Mouse (Mus musculus) stomach, embryonic 16.5 days (tissue): ENCODE data around the gene Mrm2. TPM values are rescaled to one million over a fixed set of nuclear protein-coding genes. Genes with fewer than 3 reads are reported as not detected.
A peak's percentile ranks its signal among the peaks of the same experiment; 100 is the strongest.

Experiments used
- ATAC-seq: fragments of 200-750 bp; cut with Nextera tagmentation; 2 replicates; pipeline ENCODE4 v1.8.0; 2017; ENCODE audit warnings: moderate number of reproducible peaks, moderate TSS enrichment; ENCODE audit not compliant: insufficient read depth, low FRiP score
- H3K27ac ChIP-seq: fragments of 300-500 bp; sonication (generic); 2 replicates; pipeline ENCODE4 v1.5.1; 2014; ENCODE audit warnings: low read length
- H3K27me3 ChIP-seq: fragments of 300-500 bp; sonication (generic); 2 replicates; pipeline ENCODE4 v1.6.1; 2014; ENCODE audit warnings: low read length, control low read depth, mixed read lengths; ENCODE audit not compliant: control insufficient read depth, insufficient read depth
- H3K36me3 ChIP-seq: fragments of 300-500 bp; sonication (generic); 2 replicates; pipeline ENCODE4 v1.6.1; 2014; ENCODE audit warnings: low read length; ENCODE audit not compliant: control insufficient read depth, insufficient read depth
- H3K4me1 ChIP-seq: fragments of 300-500 bp; sonication (generic); 2 replicates; pipeline ENCODE4 v1.6.1; 2014; ENCODE audit warnings: low read length, control low read depth, mixed read lengths; ENCODE audit not compliant: control insufficient read depth, insufficient read depth
- H3K4me2 ChIP-seq: fragments of 300-500 bp; sonication (generic); 2 replicates; pipeline ENCODE4 v1.6.1; 2014; ENCODE audit warnings: low read depth, low read length, mixed read lengths
- H3K4me3 ChIP-seq: fragments of 300-500 bp; sonication (generic); replicated peaks from 2 replicates; pipeline ENCODE4 v1.5.1; 2014; ENCODE audit warnings: mild to moderate bottlenecking, low read length
- H3K9ac ChIP-seq: fragments of 300-500 bp; sonication (generic); 2 replicates; pipeline ENCODE4 v1.6.1; 2014; ENCODE audit warnings: low read length
- H3K9me3 ChIP-seq: fragments of 300-500 bp; sonication (generic); replicated peaks from 2 replicates; pipeline ENCODE4 v1.6.1; 2016; ENCODE audit warnings: low read length, control low read depth; ENCODE audit not compliant: control insufficient read depth
- WGBS: fragments of 180-500 bp; shearing (Covaris S2); extraction: QIAGEN DNeasy Blood & Tissue Kit; methylation state at CpG from one replicate; pipeline ENCODE4 v1.1.7; 2014; 5-methylcytosine and 5-hydroxymethylcytosine counted together
- polyA plus RNA-seq: library from polyadenylated mRNA; unstranded; fragments of >200 nt; fragmentation: Nextera tagmentation; extraction: Ambion mirVana; gene quantifications from 2 replicates; pipeline ENCODE4 v1.2.1, GENCODE M21; 2015

The Mrm2 gene
- polyA plus RNA-seq, 1 experiment from 2014 or later: 16.0 TPM

GRCm38 (mm10) chr5:140332519-140332918 lies 821 bp upstream of the Mrm2 start:
- 40% methylated on average over 4 of the region's 4 CpGs for WGBS
- ATAC-seq: no peak
- H3K9ac ChIP-seq: no peak overlapping the region
- H3K27me3 ChIP-seq: no peaks in the 10 kb centered on the region
- peak overlapping the region; percentile 92 for H3K4me2 ChIP-seq
- H3K27ac ChIP-seq: no peak overlapping the region
- H3K36me3 ChIP-seq: peaks cover 3% of the 10 kb centered on the region; the same call in 1 of the 2 replicates
- H3K4me3 ChIP-seq: no peak overlapping the region
- H3K9me3 ChIP-seq: no peaks in the 10 kb centered on the region
- H3K4me1 ChIP-seq: peaks cover 16% of the 10 kb centered on the region

DNA sequence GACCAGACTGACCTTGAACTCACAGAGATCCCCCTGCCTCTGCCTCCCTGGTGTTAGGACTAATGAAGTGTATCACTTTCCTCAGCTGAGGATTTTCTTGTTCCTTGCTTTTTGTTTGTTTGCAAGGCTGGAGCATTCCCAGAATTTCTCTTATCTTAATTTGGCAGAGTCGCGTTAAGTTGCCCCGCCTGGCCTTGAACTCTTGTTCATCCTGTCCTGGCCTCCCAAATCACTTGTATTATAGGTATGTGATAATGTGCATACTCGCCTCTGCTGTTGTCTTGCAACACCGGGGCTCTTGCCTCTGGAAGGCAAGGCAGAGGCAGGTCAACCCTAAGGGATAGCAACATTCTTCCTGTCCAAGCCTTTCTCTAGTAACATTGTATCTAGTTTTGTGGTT lies 7.6 kb downstream of the Mrm2 start:
- no peaks in the 10 kb centered on the region for H3K27me3 ChIP-seq
- no peak for ATAC-seq
- H3K4me3 ChIP-seq: no peak overlapping the region
- H3K9ac ChIP-seq: no peak overlapping the region
- H3K27ac ChIP-seq: no peak overlapping the region
- no peak overlapping the region for H3K4me2 ChIP-seq
- peaks cover 3% of the 10 kb centered on the region; the same call in 1 of the 2 replicates for H3K36me3 ChIP-seq
- peaks cover 7% of the 10 kb centered on the region for H3K4me1 ChIP-seq
- 83% methylated on average over 5 of the region's 5 CpGs for WGBS
- H3K9me3 ChIP-seq: no peaks in the 10 kb centered on the region

GRCm38 (mm10) chr5:140321756-140322575 lies 9.7 kb downstream of the Mrm2 start:
- peak overlapping the region; percentile 93 for H3K9ac ChIP-seq
- H3K27ac ChIP-seq: peak overlapping the region; percentile 75
- H3K4me3 ChIP-seq: peak overlapping the region; percentile 72
- no peaks in the 10 kb centered on the region for H3K27me3 ChIP-seq
- peak overlapping the region; percentile 56 for H3K4me2 ChIP-seq
- no peaks in the 10 kb centered on the region for H3K9me3 ChIP-seq
- WGBS: 2% methylated on average over 17 of the region's 17 CpGs
- H3K36me3 ChIP-seq: no peaks in the 10 kb centered on the region
- peaks cover 7% of the 10 kb centered on the region for H3K4me1 ChIP-seq
- peak; percentile 9; the same call in 1 of the 2 replicates for ATAC-seq

- Histone ChIP-seq H3K9ac (peak within 1 kb of the TSS; percentile 93), H3K27me3 (no peaks in the 10 kb centered on the region), H3K4me3 (peak within 1 kb of the TSS; percentile 72), H3K9me3 (no peaks in the 10 kb centered on the region), H3K4me2 (peak within 1 kb of the TSS; percentile 56), H3K36me3 (no peaks in the 10 kb centered on the region), H3K4me1 (peaks cover 7% of the 10 kb centered on the region), H3K27ac (peak within 1 kb of the TSS; percentile 75)
- WGBS: under 1% methylated on average over 60 of the region's 60 CpGs
- ATAC-seq: peak; percentile 94
These were observed 10.5 kb downstream of the Mrm2 start, which contains the start of the genes Mad1l1 and Nudt1 for GRCm38 (mm10) chr5:140321042-140321755. Gene Mad1l1 (minus strand): TSS chr5:140321552. Gene Nudt1 (plus strand): TSS chr5:140321656.

DNA sequence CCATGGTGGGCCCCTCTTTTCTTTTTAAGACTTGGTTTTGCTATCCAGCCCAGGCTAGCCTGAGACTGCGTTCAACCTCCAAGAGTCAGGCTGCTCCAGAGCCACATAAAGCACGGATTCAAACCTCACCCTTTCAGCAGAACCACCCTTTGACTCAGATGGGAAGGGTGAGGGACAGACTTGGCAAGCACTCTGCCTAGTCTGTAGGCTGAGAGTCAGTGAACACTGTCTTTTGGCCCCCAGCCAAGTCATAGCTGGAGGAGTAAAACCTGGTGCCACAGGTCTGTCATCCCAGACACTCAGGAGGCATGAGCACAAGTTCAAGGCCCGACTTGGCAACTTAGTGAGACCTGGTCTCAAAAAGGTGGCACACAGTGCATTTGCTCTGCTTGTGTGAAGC lies 15.0 kb downstream of the Mrm2 start:
- H3K4me3 ChIP-seq: no peak overlapping the region
- no peak for ATAC-seq
- H3K4me2 ChIP-seq: no peak overlapping the region
- no peak overlapping the region for H3K27ac ChIP-seq
- no peaks in the 10 kb centered on the region for H3K36me3 ChIP-seq
- WGBS: 74% methylated on average over 3 of the region's 3 CpGs
- H3K4me1 ChIP-seq: peaks cover 7% of the 10 kb centered on the region
- H3K27me3 ChIP-seq: no peaks in the 10 kb centered on the region
- H3K9me3 ChIP-seq: no peaks in the 10 kb centered on the region
- H3K9ac ChIP-seq: no peak overlapping the region

GRCm38 (mm10) chr5:140307602-140308001 lies 24.1 kb downstream of the Mrm2 start:
- H3K4me2 ChIP-seq: no peak overlapping the region
- H3K4me3 ChIP-seq: no peak overlapping the region
- 93% methylated on average over 14 of the region's 14 CpGs for WGBS
- no peak overlapping the region for H3K27ac ChIP-seq
- H3K36me3 ChIP-seq: peaks cover 1% of the 10 kb centered on the region; the same call in 1 of the 2 replicates
- ATAC-seq: no peak
- no peaks in the 10 kb centered on the region for H3K9me3 ChIP-seq
- no peaks in the 10 kb centered on the region for H3K4me1 ChIP-seq
- H3K9ac ChIP-seq: no peak overlapping the region
- H3K27me3 ChIP-seq: no peaks in the 10 kb centered on the region

GRCm38 (mm10) chr5:140306016-140306415 lies 25.7 kb downstream of the Mrm2 start:
- H3K4me2 ChIP-seq: no peak overlapping the region
- H3K9ac ChIP-seq: no peak overlapping the region
- H3K27ac ChIP-seq: no peak overlapping the region
- H3K27me3 ChIP-seq: no peaks in the 10 kb centered on the region
- no peaks in the 10 kb centered on the region for H3K9me3 ChIP-seq
- H3K36me3 ChIP-seq: peaks cover 12% of the 10 kb centered on the region; the same call in 1 of the 2 replicates
- ATAC-seq: no peak
- no peaks in the 10 kb centered on the region for H3K4me1 ChIP-seq
- no peak overlapping the region for H3K4me3 ChIP-seq
- 87% methylated on average over 8 of the region's 8 CpGs for WGBS

- H3K4me1 ChIP-seq: no peaks in the 10 kb centered on the region
- no peak overlapping the region for H3K4me3 ChIP-seq
- no peaks in the 10 kb centered on the region for H3K9me3 ChIP-seq
- WGBS: 90% methylated on average over 4 of the region's 4 CpGs
- no peak overlapping the region for H3K27ac ChIP-seq
- H3K36me3 ChIP-seq: peaks cover 20% of the 10 kb centered on the region; the same call in 1 of the 2 replicates
- no peak overlapping the region for H3K9ac ChIP-seq
- H3K4me2 ChIP-seq: no peak overlapping the region
- H3K27me3 ChIP-seq: no peaks in the 10 kb centered on the region
- ATAC-seq: no peak
These were observed 33.4 kb downstream of the Mrm2 start for GRCm38 (mm10) chr5:140298291-140298690.

DNA sequence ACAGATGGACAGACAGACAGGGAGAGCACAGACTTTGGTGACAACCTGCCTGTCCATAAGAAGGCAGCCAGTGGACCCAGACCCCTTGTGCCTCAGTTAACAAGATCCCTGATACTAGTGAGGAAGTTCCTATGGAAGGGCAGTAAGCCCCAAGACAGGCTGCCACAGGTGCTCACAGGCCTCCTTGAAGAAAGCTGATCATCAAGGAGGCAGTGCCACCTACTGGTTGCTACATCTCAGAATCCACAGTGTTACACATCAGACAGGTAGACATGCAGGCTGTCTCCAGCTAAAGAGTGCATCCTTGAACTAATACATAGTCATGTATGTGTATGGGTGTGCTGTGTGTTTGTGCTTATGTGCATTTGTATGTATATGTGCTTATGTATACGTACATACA lies 39.5 kb downstream of the Mrm2 start:
- no peaks in the 10 kb centered on the region for H3K4me1 ChIP-seq
- no peak overlapping the region for H3K4me2 ChIP-seq
- peaks cover 17% of the 10 kb centered on the region for H3K36me3 ChIP-seq
- ATAC-seq: no peak
- H3K27ac ChIP-seq: no peak overlapping the region
- no peaks in the 10 kb centered on the region for H3K9me3 ChIP-seq
- no peaks in the 10 kb centered on the region for H3K27me3 ChIP-seq
- H3K4me3 ChIP-seq: no peak overlapping the region
- no peak overlapping the region for H3K9ac ChIP-seq
- WGBS: 88% methylated on average over 1 of the region's 1 CpGs
